Mouse (Mus musculus): ENCODE data around the gene Zic1. TPM values are rescaled to one million over a fixed set of nuclear protein-coding genes. Genes with fewer than 3 reads are reported as not detected.

Gene Zic1
- polyA plus RNA-seq, 1 experiment from 2014 or later: not detected

GRCm38 (mm10) chr9:91354434-91355269 lies 11.0 kb downstream of the Zic1 start:
- H3K9ac ChIP-seq (replicated peaks; ENCODE audit: low read length): no peak overlapping the region
- no peak overlapping the region for H3K27ac ChIP-seq (ENCODE audit: low read length)
- 3% methylated on average over 22 of the region's 22 CpGs for WGBS
- no peaks in the 10 kb centered on the region for H3K9me3 ChIP-seq (ENCODE audit: low read length)
- peaks cover 89% of the 10 kb centered on the region for H3K27me3 ChIP-seq (ENCODE audit: insufficient read depth, low read length)
- H3K4me1 ChIP-seq (ENCODE audit: insufficient read depth, low read length): peaks cover 2% of the 10 kb centered on the region; the same call in 1 of the 2 replicates
- ATAC-seq (ENCODE audit: low FRiP score, low TSS enrichment): no peak
- no peak overlapping the region for H3K4me3 ChIP-seq (ENCODE audit: low read length)
- H3K36me3 ChIP-seq (ENCODE audit: insufficient read depth, low read length): no peaks in the 10 kb centered on the region
- H3K4me2 ChIP-seq (replicated peaks; ENCODE audit: low read depth, low read length): no peak overlapping the region

- no peak overlapping the region for H3K9ac ChIP-seq (replicated peaks; ENCODE audit: low read length)
- no peaks in the 10 kb centered on the region for H3K36me3 ChIP-seq (ENCODE audit: insufficient read depth, low read length)
- ATAC-seq (ENCODE audit: low FRiP score, low TSS enrichment): no peak
- no peak overlapping the region for H3K4me2 ChIP-seq (replicated peaks; ENCODE audit: low read depth, low read length)
- H3K27me3 ChIP-seq (ENCODE audit: insufficient read depth, low read length): peaks cover 89% of the 10 kb centered on the region
- no peak overlapping the region for H3K27ac ChIP-seq (ENCODE audit: low read length)
- H3K9me3 ChIP-seq (ENCODE audit: low read length): no peaks in the 10 kb centered on the region
- no peak overlapping the region for H3K4me3 ChIP-seq (ENCODE audit: low read length)
- WGBS: 3% methylated on average over 37 of the region's 37 CpGs
- peaks cover 2% of the 10 kb centered on the region; the same call in 1 of the 2 replicates for H3K4me1 ChIP-seq (ENCODE audit: insufficient read depth, low read length)
Measured at GRCm38 (mm10) chr9:91353551-91354433, 11.8 kb downstream of the Zic1 start.

GRCm38 (mm10) chr9:91352786-91353185 lies 12.8 kb downstream of the Zic1 start:
- Histone ChIP-seq H3K4me2 (replicated peaks; ENCODE audit: low read depth, low read length) (no peak overlapping the region), H3K4me1 (ENCODE audit: insufficient read depth, low read length) (peaks cover 2% of the 10 kb centered on the region; the same call in 1 of the 2 replicates), H3K4me3 (ENCODE audit: low read length) (no peak overlapping the region), H3K27me3 (ENCODE audit: insufficient read depth, low read length) (peaks cover 88% of the 10 kb centered on the region), H3K36me3 (ENCODE audit: insufficient read depth, low read length) (no peaks in the 10 kb centered on the region), H3K9ac (replicated peaks; ENCODE audit: low read length) (no peak overlapping the region), H3K9me3 (ENCODE audit: low read length) (no peaks in the 10 kb centered on the region), H3K27ac (ENCODE audit: low read length) (no peak overlapping the region)
- ATAC-seq (ENCODE audit: low FRiP score, low TSS enrichment): no peak
- under 1% methylated on average over 15 of the region's 15 CpGs for WGBS

- Histone ChIP-seq H3K4me2 (replicated peaks; ENCODE audit: low read depth, low read length) (no peak overlapping the region), H3K27me3 (ENCODE audit: insufficient read depth, low read length) (peaks cover 84% of the 10 kb centered on the region), H3K4me3 (ENCODE audit: low read length) (no peak overlapping the region), H3K4me1 (ENCODE audit: insufficient read depth, low read length) (peaks cover 2% of the 10 kb centered on the region; the same call in 1 of the 2 replicates), H3K27ac (ENCODE audit: low read length) (no peak overlapping the region), H3K9me3 (ENCODE audit: low read length) (no peaks in the 10 kb centered on the region), H3K9ac (replicated peaks; ENCODE audit: low read length) (no peak overlapping the region), H3K36me3 (ENCODE audit: insufficient read depth, low read length) (no peaks in the 10 kb centered on the region)
- WGBS: under 1% methylated on average over 13 of the region's 13 CpGs
- ATAC-seq (ENCODE audit: low FRiP score, low TSS enrichment): no peak
Measured at GRCm38 (mm10) chr9:91351961-91352411, 13.6 kb downstream of the Zic1 start.

GRCm38 (mm10) chr9:91351361-91351760 lies 14.2 kb downstream of the Zic1 start:
- 5% methylated on average over 5 of the region's 5 CpGs for WGBS
- no peaks in the 10 kb centered on the region for H3K9me3 ChIP-seq (ENCODE audit: low read length)
- ATAC-seq (ENCODE audit: low FRiP score, low TSS enrichment): no peak
- H3K36me3 ChIP-seq (ENCODE audit: insufficient read depth, low read length): no peaks in the 10 kb centered on the region
- no peak overlapping the region for H3K4me3 ChIP-seq (ENCODE audit: low read length)
- no peak overlapping the region for H3K4me2 ChIP-seq (replicated peaks; ENCODE audit: low read depth, low read length)
- no peak overlapping the region for H3K9ac ChIP-seq (replicated peaks; ENCODE audit: low read length)
- H3K27ac ChIP-seq (ENCODE audit: low read length): no peak overlapping the region
- peaks cover 79% of the 10 kb centered on the region for H3K27me3 ChIP-seq (ENCODE audit: insufficient read depth, low read length)
- peaks cover 2% of the 10 kb centered on the region; the same call in 1 of the 2 replicates for H3K4me1 ChIP-seq (ENCODE audit: insufficient read depth, low read length)

- no peak overlapping the region for H3K4me2 ChIP-seq (replicated peaks; ENCODE audit: low read depth, low read length)
- 3% methylated on average over 14 of the region's 14 CpGs for whole genome bisulfite sequencing
- H3K36me3 ChIP-seq (ENCODE audit: insufficient read depth, low read length): no peaks in the 10 kb centered on the region
Measured at GRCm38 (mm10) chr9:91350861-91351291, 14.7 kb downstream of the Zic1 start.

GRCm38 (mm10) chr9:91350211-91350791 lies 15.3 kb downstream of the Zic1 start:
- WGBS: under 1% methylated on average over 16 of the region's 16 CpGs
- peaks cover 73% of the 10 kb centered on the region for H3K27me3 ChIP-seq (ENCODE audit: insufficient read depth, low read length)

More at GRCm38 (mm10) chr9:91350861-91351291, 14.7 kb downstream of the Zic1 start:
- Histone ChIP-seq H3K27ac (ENCODE audit: low read length) (no peak overlapping the region), H3K4me3 (ENCODE audit: low read length) (no peak overlapping the region), H3K4me1 (ENCODE audit: insufficient read depth, low read length) (peaks cover 2% of the 10 kb centered on the region; the same call in 1 of the 2 replicates), H3K9ac (replicated peaks; ENCODE audit: low read length) (no peak overlapping the region), H3K27me3 (ENCODE audit: insufficient read depth, low read length) (peaks cover 78% of the 10 kb centered on the region), H3K9me3 (ENCODE audit: low read length) (no peaks in the 10 kb centered on the region)
- peak; percentile 46; the same call in 1 of the 2 replicates for ATAC-seq (ENCODE audit: low FRiP score, low TSS enrichment)

GRCm38 (mm10) chr9:91348746-91349145 lies 16.9 kb downstream of the Zic1 start:
- no peak overlapping the region for H3K4me3 ChIP-seq (ENCODE audit: low read length)
- no peak overlapping the region for H3K4me2 ChIP-seq (replicated peaks; ENCODE audit: low read depth, low read length)
- H3K27ac ChIP-seq (ENCODE audit: low read length): no peak overlapping the region
- ATAC-seq (ENCODE audit: low FRiP score, low TSS enrichment): no peak
- H3K4me1 ChIP-seq (ENCODE audit: insufficient read depth, low read length): no peaks in the 10 kb centered on the region
- no peak overlapping the region for H3K9ac ChIP-seq (replicated peaks; ENCODE audit: low read length)
- H3K36me3 ChIP-seq (ENCODE audit: insufficient read depth, low read length): no peaks in the 10 kb centered on the region
- H3K9me3 ChIP-seq (ENCODE audit: low read length): no peaks in the 10 kb centered on the region
- WGBS: 30% methylated on average over 1 of the region's 1 CpGs
- H3K27me3 ChIP-seq (ENCODE audit: insufficient read depth, low read length): peaks cover 64% of the 10 kb centered on the region

More at GRCm38 (mm10) chr9:91350211-91350791, 15.3 kb downstream of the Zic1 start:
- no peak overlapping the region for H3K9ac ChIP-seq (replicated peaks; ENCODE audit: low read length)
- no peaks in the 10 kb centered on the region for H3K9me3 ChIP-seq (ENCODE audit: low read length)
- no peaks in the 10 kb centered on the region for H3K36me3 ChIP-seq (ENCODE audit: insufficient read depth, low read length)
- H3K4me2 ChIP-seq (replicated peaks; ENCODE audit: low read depth, low read length): no peak overlapping the region
- no peaks in the 10 kb centered on the region for H3K4me1 ChIP-seq (ENCODE audit: insufficient read depth, low read length)
- H3K4me3 ChIP-seq (ENCODE audit: low read length): no peak overlapping the region
- ATAC-seq (ENCODE audit: low FRiP score, low TSS enrichment): no peak
- no peak overlapping the region for H3K27ac ChIP-seq (ENCODE audit: low read length)

- H3K4me2 ChIP-seq (replicated peaks; ENCODE audit: low read depth, low read length): no peak overlapping the region
- H3K9me3 ChIP-seq (ENCODE audit: low read length): no peaks in the 10 kb centered on the region
- H3K36me3 ChIP-seq (ENCODE audit: insufficient read depth, low read length): no peaks in the 10 kb centered on the region
- H3K9ac ChIP-seq (replicated peaks; ENCODE audit: low read length): no peak overlapping the region
- H3K27me3 ChIP-seq (ENCODE audit: insufficient read depth, low read length): peaks cover 53% of the 10 kb centered on the region
- WGBS: 70% methylated on average over 2 of the region's 2 CpGs
- H3K4me3 ChIP-seq (ENCODE audit: low read length): no peak overlapping the region
- H3K27ac ChIP-seq (ENCODE audit: low read length): no peak overlapping the region
- no peak for ATAC-seq (ENCODE audit: low FRiP score, low TSS enrichment)
- no peaks in the 10 kb centered on the region for H3K4me1 ChIP-seq (ENCODE audit: insufficient read depth, low read length)
Measured at GRCm38 (mm10) chr9:91347591-91347990, 18.0 kb downstream of the Zic1 start.

All from kidney, embryonic 16.5 days (tissue).